Mouse (Mus musculus): ENCODE results near the gene Cbfa2t3.

Gene Cbfa2t3

DNA sequence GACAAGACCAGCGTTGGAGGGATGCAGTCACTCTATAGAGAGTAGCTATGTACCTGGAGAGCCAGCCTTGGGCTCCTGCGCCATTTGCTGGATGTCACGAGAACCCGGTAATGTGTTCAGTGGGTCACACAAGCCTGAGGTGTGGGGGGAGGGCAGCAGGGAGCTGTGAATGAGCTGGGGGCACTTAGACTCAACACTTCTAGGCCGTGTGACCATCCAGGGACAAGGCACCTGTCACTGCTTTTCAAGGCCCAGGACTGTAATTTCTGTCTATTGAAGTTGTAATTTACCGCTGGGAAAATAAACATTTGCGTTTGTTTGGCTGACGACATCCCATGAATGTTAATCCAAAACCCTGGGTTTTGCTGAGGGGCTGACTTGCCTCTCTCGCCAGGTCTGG lies 12.0 kb downstream of the Cbfa2t3 start:
- no peak for DNase-seq (ENCODE audit: low spot score)

DNA sequence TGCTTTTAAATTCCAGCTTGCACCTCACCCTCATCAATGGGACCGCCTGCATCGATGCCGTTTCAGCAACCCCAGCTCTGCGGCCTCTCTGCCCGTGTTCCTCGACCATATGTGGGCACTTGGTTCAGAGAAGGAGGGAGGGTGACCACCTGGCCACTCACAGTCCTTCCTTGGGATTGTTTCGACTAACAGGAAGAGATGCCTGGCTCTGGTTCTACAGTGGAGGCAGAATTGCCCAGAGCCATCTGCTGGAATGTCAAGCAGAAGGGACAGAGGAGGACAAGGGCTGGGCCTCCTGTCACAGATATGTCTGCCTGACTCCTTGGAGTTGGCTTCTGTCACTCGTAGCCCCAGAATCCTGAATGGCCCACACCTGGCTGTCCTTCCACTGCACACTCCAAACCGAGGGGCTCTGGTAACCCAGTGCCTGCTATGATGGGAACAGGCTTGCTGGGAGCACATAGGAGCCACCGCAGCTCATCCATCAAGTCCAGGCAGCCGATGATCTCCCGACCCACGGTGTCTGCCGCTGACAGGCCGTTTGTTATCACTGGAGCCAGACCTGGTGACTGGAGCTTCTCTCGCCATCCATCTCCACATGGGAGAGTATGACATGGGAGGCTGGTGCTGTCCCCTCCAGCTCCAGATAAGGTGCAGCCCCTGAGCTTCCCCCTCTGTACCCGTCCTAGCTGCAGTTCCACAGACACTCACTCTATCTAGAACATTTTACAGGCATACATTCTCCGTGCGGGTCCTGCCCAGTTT lies 13.6 kb downstream of the Cbfa2t3 start:
- peak; percentile 87 for DNase-seq (ENCODE audit: low spot score)

- DNase-seq (ENCODE audit: low spot score) = peak; percentile 57
Measured at GRCm38 (mm10) chr8:122682820-122683219, 16.1 kb downstream of the Cbfa2t3 start.

- no peak for DNase-seq (ENCODE audit: low spot score)
Measured at GRCm38 (mm10) chr8:122680171-122680570, 18.7 kb downstream of the Cbfa2t3 start.

DNA sequence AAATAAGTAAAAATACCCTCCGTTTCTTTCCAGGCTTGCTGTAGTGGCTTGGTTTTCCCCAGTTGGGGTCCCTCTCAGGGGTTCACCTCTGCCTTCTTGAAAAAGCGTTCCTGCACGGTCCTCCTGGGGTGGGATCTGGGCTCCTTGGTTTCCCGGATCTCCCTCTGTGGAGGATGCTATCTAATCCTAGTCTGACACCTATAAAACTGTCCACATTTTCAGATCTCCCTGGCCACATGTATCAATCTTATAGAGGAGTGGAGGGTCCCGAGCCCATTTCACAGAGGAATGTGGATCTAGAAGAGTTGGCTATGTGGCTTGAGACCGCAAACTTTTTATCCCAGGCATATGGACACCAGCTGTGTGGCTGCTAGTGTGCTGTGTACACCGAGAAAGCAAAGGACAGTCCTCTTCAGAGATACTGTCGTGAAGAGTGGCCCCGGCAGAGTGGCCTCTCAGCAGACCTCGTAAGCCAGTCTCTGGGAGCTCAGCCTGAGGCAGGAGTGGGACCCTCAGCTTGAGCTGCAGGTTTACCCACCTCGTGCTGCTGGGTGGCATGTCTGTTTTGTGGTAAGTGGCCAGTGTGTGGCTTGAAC lies 19.5 kb downstream of the Cbfa2t3 start:
- no peak for DNase-seq (ENCODE audit: low spot score)

DNA sequence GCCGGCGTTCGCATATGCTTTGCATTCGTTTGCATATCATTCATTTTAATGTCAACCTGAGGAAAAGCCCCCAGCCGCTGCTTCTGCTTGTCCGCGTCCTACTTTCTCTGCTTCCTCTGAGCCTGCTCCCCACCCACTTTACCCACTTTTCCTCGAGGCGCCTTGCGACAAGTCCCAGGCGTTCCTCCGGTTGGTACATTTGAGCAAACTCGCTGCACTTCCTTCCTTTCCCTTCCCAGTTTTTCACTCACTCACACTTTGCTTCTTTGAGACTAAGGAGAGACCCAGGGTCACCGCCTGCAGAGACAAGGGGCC lies 20.1 kb downstream of the Cbfa2t3 start:
- no peak for DNase-seq (ENCODE audit: low spot score)

GRCm38 (mm10) chr8:122678061-122678895 lies 20.6 kb downstream of the Cbfa2t3 start:
- peak; percentile 62 for DNase-seq (ENCODE audit: low spot score)

DNA sequence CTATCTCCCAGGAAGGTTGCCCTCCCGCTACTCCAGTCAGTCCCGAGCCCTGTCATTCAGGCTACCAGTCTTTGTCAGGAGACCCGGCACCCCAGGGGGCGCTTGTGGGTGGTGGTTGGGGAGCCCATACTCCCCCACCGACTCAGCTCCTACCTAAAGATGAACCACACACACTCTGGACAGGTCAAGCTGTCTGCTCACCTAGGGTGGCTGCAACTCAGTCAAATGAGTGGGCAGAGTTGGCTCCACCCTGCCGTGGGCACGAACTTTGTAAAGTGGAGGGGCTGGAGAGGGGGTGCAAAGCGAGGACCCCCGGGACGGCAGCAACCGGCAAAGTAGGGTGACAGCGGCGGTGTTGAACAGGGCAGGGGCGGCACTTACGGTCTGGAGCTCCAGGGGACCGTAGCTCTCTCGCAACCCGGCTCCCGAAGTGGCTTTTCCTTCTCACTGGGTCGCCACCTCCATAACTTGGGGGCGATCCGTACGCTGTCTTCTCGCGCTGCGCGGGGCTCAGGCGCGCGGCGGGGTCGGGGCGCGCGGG lies 21.4 kb downstream of the Cbfa2t3 start:
- no peak for DNase-seq (ENCODE audit: low spot score)

DNA sequence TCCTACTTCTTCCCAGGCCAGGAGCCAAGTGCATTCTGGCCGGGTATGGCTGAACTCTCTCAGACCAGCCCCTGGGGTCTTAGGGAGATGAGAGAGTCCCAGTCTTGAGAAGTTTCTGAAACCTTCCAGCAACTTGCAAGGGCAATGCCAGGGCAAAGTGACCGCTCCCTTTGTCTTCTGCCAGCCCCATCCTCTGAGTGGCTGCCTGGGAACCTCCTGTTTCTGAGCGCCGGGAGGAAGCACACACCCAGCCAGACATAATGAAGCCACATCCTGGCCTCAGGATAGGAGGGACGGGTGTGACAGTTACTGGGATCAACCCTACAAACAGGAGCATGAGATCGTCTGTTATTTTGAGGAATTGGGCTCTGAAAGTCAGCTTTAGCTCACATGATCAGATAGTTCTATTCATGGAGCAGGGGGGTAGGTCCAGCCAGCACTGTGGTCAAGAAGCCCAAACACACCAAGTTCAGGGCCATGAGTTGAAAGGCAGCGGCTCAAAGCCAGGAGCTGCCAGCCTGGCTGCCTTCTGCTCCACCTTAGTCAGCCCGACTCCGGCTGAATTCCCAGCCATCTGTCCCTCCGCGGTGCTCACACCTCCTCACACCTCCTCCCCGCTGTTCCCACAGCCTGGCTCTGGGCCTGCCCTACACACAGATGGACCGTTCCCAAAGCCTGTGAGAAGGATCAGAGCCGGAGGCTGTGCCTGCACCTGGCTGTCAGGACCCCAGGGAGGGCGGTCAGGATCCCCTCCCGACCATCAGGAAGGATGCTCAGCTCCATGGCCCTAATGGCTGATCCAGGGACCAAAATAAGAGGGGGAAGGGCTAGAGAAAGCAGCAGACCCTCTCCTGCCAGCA lies 22.1 kb downstream of the Cbfa2t3 start:
- no peak for DNase-seq (ENCODE audit: low spot score)

DNA sequence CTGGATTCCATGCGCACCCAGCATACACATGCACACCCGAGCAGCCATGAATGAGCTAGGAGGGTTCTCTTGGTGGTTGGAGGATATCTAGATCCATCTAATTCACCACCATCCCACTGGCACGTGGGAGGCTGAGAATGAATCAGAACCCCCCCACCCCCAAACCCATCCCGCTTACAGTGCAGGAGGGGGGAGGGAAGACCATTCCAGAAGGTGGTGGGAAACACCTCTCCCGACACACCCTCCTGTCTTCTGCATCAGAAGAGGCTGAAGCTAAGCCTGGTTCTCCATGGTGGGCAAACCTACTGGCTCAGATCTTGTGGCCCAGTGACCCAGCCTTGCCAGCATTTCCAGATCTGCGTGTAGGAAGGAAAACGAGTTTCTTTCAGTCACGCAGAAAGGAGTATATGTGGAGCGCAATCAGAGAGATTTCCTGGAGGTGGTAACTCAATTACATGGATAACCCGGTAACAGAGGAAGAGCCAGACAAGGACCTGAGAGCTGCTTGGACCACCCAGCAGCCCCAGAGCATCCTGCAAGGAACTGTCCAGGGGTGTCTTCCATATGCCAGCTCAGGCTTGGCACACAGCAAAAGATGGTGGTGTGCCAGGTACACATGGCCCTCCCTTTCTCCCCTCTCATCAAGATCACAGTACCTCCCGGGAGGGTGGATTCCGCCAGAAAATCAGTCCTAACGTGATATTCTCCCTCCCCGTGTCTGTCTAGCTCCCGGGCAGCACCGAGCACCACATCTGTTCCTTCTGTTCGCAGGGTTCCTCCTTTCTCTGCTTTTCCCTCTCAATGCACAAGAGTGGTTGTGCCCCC lies 23.1 kb downstream of the Cbfa2t3 start:
- no peak for DNase-seq (ENCODE audit: low spot score)

GRCm38 (mm10) chr8:122674999-122675398 lies 23.9 kb downstream of the Cbfa2t3 start:
- no peak for DNase-seq (ENCODE audit: low spot score)

DNA sequence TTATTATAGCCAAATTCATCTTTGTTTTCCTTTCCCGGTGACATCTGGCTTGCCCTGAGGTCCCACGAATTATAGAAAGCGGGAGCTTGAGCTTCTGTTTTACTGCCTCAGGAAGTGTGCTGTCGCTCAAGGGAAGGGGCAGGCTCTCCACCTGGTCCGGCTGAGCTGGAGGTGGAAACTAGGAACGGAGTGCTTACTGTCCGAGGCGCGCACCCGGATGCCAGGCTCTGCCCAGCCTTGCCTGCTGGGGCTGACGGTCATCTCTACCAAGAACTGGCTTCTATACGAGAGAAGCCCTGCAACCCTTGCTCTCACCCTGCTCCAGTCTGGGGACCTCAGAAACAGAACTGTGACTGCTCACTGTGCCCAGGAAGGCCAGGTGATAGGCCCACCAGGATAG lies 24.9 kb downstream of the Cbfa2t3 start:
- no peak for DNase-seq (ENCODE audit: low spot score)

- DNase-seq (ENCODE audit: low spot score) = no peak
Measured at GRCm38 (mm10) chr8:122671894-122672293, 27.0 kb downstream of the Cbfa2t3 start.

DNA sequence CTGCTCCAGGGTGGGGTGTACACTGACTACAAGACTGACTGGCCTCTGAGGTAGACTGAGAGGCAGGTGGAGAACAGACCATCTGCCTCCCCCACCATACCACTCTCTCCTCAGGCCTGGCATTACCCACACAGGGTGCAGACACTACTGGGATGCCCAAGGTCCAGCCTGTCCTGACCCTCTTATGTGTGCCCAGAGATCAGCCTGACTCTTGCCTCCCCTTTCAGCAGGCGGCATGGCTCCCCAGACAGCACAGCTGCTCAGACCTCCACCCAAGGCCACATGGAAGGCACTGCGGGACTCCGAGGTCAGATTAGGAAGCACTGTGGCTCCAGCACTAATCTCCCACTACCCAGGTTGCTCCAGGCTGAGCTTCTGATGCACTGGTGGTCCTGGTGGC lies 28.2 kb downstream of the Cbfa2t3 start:
- DNase-seq (ENCODE audit: low spot score) = no peak

DNA sequence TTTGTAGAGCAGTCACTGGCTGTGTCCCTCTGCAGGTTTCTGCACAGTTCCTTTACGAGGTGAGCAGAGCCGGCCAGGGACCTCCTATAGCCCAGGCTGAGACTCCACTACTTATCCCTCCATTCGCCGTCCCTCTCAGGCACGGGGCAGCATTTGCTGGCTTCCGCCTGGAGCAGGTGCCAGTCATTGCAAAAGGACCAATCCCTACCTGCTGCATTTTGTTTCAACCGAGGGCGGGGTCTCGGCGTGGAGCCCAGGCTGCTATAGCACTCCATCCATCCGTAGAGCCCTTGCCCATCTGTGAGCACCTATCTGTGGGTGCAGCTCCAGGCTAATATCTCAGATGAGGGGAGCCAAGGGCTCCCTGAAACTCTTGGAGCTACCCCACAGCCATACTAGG lies 28.9 kb downstream of the Cbfa2t3 start:
- no peak for DNase-seq (ENCODE audit: low spot score)

DNA sequence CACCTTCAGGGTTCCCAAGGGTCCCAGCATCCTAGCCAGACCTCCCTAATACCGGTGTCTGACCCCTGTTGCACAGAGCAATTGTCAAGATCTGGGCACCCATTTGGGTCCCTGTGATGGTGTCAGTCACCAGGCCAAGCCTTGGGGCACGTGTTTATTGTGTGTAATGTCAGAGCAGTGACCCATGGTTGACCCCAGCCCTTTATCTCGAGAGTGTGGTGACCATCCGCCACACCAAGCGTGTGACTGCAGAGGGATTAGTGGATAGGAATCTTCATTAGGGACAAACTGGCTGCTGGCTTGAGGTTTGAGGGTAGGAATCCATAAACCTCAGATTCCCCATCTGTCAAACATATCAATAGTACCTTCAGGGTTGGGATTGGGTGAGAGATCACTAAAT lies 29.5 kb downstream of the Cbfa2t3 start:
- DNase-seq (ENCODE audit: low spot score) = no peak

DNA sequence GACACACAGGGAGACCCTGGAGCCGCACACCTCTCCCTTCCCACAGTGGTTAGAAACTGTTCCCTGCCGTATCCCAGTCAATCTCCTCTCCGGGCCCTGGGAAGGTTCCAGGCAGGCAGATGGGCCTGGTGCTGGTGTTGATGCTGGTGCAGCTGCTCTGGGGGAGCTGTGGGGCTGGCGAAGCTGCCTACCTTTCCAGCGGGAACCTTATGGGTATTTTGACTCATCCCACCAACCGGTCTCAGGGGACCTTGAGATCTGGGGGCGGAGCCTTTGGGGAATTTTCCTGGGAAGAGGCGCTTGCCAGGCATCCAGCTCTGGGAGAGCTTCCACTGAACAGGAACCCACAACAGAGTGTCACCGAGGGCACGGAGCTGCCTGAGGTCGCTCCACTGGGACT lies 31.1 kb downstream of the Cbfa2t3 start:
- no peak for DNase-seq (ENCODE audit: low spot score)

DNA sequence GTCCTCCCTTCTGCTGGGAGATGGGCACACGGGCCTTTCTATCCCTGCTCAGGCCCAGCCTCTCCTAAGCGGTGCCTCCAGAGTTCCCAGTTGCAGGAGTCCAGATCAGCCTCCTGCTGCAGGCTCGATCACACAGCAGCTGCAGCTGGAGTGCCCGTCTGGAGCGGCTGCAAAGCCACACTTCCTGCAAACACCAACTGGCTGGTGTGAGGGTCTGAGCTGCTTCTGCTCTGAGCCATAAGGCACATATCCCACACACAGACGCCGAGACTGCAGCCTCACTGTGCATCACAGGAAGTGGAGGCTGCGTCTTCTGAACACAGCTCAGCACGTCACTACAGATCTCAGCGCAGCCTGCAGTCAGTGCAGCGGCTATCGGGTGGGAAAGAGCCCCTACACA lies 32.1 kb downstream of the Cbfa2t3 start:
- DNase-seq (ENCODE audit: low spot score) = no peak

- DNase-seq (ENCODE audit: low spot score) = peak; percentile 76
Measured at GRCm38 (mm10) chr8:122666338-122666764, 32.6 kb downstream of the Cbfa2t3 start.

DNA sequence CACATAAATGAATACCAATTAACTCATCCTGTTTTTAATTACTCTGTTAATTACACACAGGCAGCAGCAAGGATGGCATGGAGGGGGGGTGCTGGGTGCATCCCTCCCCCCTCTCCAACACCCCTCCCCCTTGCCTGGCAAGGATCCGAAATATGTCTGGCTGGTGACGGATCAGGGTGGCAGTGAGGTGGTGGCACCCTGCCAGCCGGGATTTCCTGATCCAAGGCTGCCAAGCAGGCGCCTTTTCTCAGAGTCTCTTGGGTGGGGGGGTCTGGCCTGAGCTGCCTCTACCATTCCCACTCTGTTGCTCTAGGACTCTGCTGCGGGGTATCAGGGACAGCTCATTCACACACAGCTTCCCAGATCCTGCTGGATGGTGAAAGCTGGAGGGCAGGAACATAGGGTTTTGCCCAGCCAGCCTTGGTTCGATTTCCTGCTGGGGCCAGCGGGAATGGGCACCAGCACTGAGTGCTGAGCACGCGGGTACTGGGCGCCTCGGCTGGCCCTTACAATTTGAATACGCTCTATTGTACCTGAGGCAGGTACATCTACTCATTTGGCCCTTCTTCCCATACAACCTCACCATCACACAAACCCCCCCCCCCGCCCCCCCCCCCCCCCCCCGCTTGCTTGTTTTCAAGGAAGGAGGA lies 33.1 kb downstream of the Cbfa2t3 start:
- no peak for DNase-seq (ENCODE audit: low spot score)
